Mouse (Mus musculus) frontal cortex, adult 2 months (tissue): ENCODE measurements around the gene Wipf1. TPM values are rescaled to one million over a fixed set of nuclear protein-coding genes. Genes with fewer than 3 reads are reported as not detected.
"Not testable (repeated sequence)": the region's sequence is repeated elsewhere in the genome, so short reads cannot be mapped to it uniquely, and the experiment has no call there.

Source experiments
- DNase-seq, 2 experiments: peaks; one replicate each; pipeline ENCODE4 v3.0.0; 2022; ENCODE audit warnings: low spot score in 1 of 2; ENCODE audit errors: extremely low spot score in 1 of 2
- polyA plus RNA-seq: library from polyadenylated mRNA; depleted of rRNA; stranded (reverse); fragments of >200 nt; gene quantifications from 2 replicates; pipeline ENCODE4 v1.2.3, GENCODE M21; 2012

Wipf1 gene
- polyA plus RNA-seq, 1 experiment: 5.1 TPM

GRCm38 (mm10) chr2:73510731-73511360, 18.7 kb downstream of the Wipf1 start:
- DNase-seq: no peak

GRCm38 (mm10) chr2:73510025-73510288, 19.6 kb downstream of the Wipf1 start:
- DNase-seq: no peak

- DNase-seq: no peak
Observed at GRCm38 (mm10) chr2:73509248-73510024, 20.1 kb downstream of the Wipf1 start.

- DNase-seq: no peak
Observed at GRCm38 (mm10) chr2:73507886-73508285, 21.6 kb downstream of the Wipf1 start.

- DNase-seq: not testable (repeated sequence)
Observed at GRCm38 (mm10) chr2:73506337-73506736, 23.2 kb downstream of the Wipf1 start.

GRCm38 (mm10) chr2:73502863-73503429, 26.6 kb downstream of the Wipf1 start:
- no peak for DNase-seq

- no peak for DNase-seq
Observed at GRCm38 (mm10) chr2:73500864-73501263, 28.7 kb downstream of the Wipf1 start.

GRCm38 (mm10) chr2:73498322-73498721, 31.2 kb downstream of the Wipf1 start:
- no peak for DNase-seq

- DNase-seq: no peak
Observed at GRCm38 (mm10) chr2:73497572-73497971, 32.0 kb downstream of the Wipf1 start.

- no peak for DNase-seq
Observed at GRCm38 (mm10) chr2:73496944-73497343, 32.6 kb downstream of the Wipf1 start.

GRCm38 (mm10) chr2:73496329-73496685, 33.2 kb downstream of the Wipf1 start:
- DNase-seq: no peak

- no peak for DNase-seq
Observed at GRCm38 (mm10) chr2:73495617-73496328, 33.8 kb downstream of the Wipf1 start.

GRCm38 (mm10) chr2:73493517-73493916, 36.0 kb downstream of the Wipf1 start:
- DNase-seq: no peak

GRCm38 (mm10) chr2:73491442-73492241, 37.9 kb downstream of the Wipf1 start:
- no peak for DNase-seq

- DNase-seq: no peak
Observed at GRCm38 (mm10) chr2:73490466-73490865, 39.1 kb downstream of the Wipf1 start.

- no peak for DNase-seq
Observed at GRCm38 (mm10) chr2:73486120-73486601, 43.4 kb downstream of the Wipf1 start.

- DNase-seq: no peak
Observed at GRCm38 (mm10) chr2:73485236-73486119, 44.1 kb downstream of the Wipf1 start.

- no peak for DNase-seq
Observed at GRCm38 (mm10) chr2:73484561-73485235, 44.8 kb downstream of the Wipf1 start.

GRCm38 (mm10) chr2:73478805-73479204, 50.7 kb downstream of the Wipf1 start:
- no peak for DNase-seq
